Mouse (Mus musculus) ES-Bruce4 (cell line): ENCODE measurements around the gene Cnksr3.

ENCODE experiments used
- CTCF ChIP-seq: IDR thresholded peaks from one replicate; pipeline ENCODE4 v1.8.1; 2011; ENCODE audit warnings: low read depth, low read length
- EP300 ChIP-seq: IDR thresholded peaks from 2 replicates; pipeline ENCODE4 v1.6.1; 2011; ENCODE audit warnings: low read depth, low read length; ENCODE audit not compliant: insufficient read depth
- POLR2A ChIP-seq: IDR thresholded peaks from one replicate; pipeline ENCODE4 v1.8.1; 2011; ENCODE audit warnings: low read length; ENCODE audit not compliant: insufficient read depth

- no peak for TF ChIP-seq EP300
- TF ChIP-seq POLR2A, result no peak
- no peak for TF ChIP-seq CTCF
Measured at GRCm38 (mm10) chr10:7154877-7155276, 57.2 kb downstream of the Cnksr3 start.
